Mouse (Mus musculus) intestine, embryonic 16.5 days (tissue): ENCODE results near the gene Tmem200a. TPM values are rescaled to one million over a fixed set of nuclear protein-coding genes. Genes with fewer than 3 reads are reported as not detected.
A peak's percentile ranks its signal among the peaks of the same experiment; 100 is the strongest.

Experiments used
- ATAC-seq: fragments of 200-750 bp; cut with Nextera tagmentation; 2 replicates; pipeline ENCODE4 v1.8.0; 2017; ENCODE audit warnings: moderate TSS enrichment, moderate library complexity
- H3K27ac ChIP-seq: fragments of 300-500 bp; sonication (generic); 2 replicates; pipeline ENCODE4 v1.5.1; 2014; ENCODE audit warnings: mild to moderate bottlenecking, low read length
- H3K27me3 ChIP-seq: fragments of 300-500 bp; sonication (generic); replicated peaks from 2 replicates; pipeline ENCODE4 v1.6.1; 2014; ENCODE audit warnings: low read length, control low read depth, mixed read lengths; ENCODE audit not compliant: control insufficient read depth, insufficient read depth
- H3K36me3 ChIP-seq: fragments of 300-500 bp; sonication (generic); 2 replicates; pipeline ENCODE4 v1.6.1; 2014; ENCODE audit warnings: low read length, control low read depth; ENCODE audit not compliant: control insufficient read depth, insufficient read depth
- H3K4me1 ChIP-seq: fragments of 300-500 bp; sonication (generic); 2 replicates; pipeline ENCODE4 v1.6.1; 2014; ENCODE audit warnings: low read length, control low read depth, mixed read lengths; ENCODE audit not compliant: control insufficient read depth, insufficient read depth
- H3K4me2 ChIP-seq: fragments of 300-500 bp; sonication (generic); 2 replicates; pipeline ENCODE4 v1.6.1; 2014; ENCODE audit warnings: low read depth, low read length, control low read depth
- H3K4me3 ChIP-seq: fragments of 300-500 bp; sonication (generic); 2 replicates; pipeline ENCODE4 v1.5.1; 2014; ENCODE audit warnings: mild to moderate bottlenecking, low read length
- H3K9ac ChIP-seq: fragments of 300-500 bp; sonication (generic); 2 replicates; pipeline ENCODE4 v1.6.1; 2014; ENCODE audit warnings: low read depth, low read length
- H3K9me3 ChIP-seq: fragments of 300-500 bp; sonication (generic); 2 replicates; pipeline ENCODE4 v1.6.1; 2016; ENCODE audit warnings: low read length, control low read depth; ENCODE audit not compliant: control insufficient read depth
- WGBS: fragments of 180-500 bp; shearing (Covaris S2); extraction: QIAGEN DNeasy Blood & Tissue Kit; methylation state at CpG from one replicate; pipeline ENCODE4 v1.1.7; 2014; 5-methylcytosine and 5-hydroxymethylcytosine counted together
- polyA plus RNA-seq: library from polyadenylated mRNA; unstranded; fragments of >200 nt; fragmentation: Nextera tagmentation; extraction: Ambion mirVana; gene quantifications from 2 replicates; pipeline ENCODE4 v1.2.1, GENCODE M21; 2015

The Tmem200a gene
- polyA plus RNA-seq, 1 experiment from 2014 or later: 4.5 TPM

DNA sequence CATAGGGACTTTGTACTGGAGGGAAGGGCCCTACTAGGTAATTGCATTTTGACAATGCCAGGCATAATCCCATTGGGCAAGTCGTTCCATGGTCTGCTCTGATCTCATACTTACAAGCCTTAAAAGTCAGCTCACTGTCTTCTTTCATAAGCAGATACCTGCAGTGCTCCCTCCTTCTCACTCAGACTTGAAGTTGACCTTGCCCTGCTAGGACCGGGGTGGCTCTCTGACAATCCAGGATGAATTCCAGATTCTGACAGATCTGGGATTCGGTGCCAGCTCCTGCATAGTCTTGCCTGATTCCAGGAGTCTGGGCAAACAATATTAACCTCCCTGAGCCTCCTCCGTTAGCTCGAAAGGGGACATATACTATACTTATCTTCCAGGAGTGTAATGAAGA is 6.9 kb downstream of the Tmem200a start:
- no peak; the same call in 1 of the 2 replicates for ATAC-seq
- no peaks in the 10 kb centered on the region for H3K27me3 ChIP-seq
- WGBS: 83% methylated on average over 5 of the region's 5 CpGs
- no peaks in the 10 kb centered on the region for H3K9me3 ChIP-seq
- no peaks in the 10 kb centered on the region for H3K4me1 ChIP-seq
- no peak overlapping the region for H3K9ac ChIP-seq
- H3K4me3 ChIP-seq: no peak overlapping the region
- no peak overlapping the region for H3K27ac ChIP-seq
- H3K36me3 ChIP-seq: no peaks in the 10 kb centered on the region
- no peak overlapping the region for H3K4me2 ChIP-seq

DNA sequence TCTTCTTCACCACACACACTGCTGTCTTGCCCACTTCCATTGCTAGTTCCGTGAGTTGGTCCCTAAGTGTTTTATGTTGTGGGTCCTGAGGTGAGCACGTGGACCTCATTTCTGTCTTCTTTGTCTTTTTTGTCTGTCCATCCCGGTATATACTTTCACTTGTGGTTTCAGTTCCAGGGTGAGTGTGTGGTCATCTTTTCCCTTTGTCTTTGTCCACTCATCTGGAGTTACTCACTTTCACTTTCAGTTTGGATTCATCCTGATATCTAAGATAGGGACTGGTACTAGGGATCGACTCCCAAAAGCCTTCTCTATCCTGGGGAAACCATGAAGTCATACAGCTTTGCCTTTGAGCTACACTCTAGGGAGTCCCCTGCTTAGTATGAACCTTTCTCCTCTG is 15.8 kb downstream of the Tmem200a start:
- Histone ChIP-seq H3K27me3 (no peaks in the 10 kb centered on the region), H3K9me3 (no peaks in the 10 kb centered on the region), H3K4me3 (no peak overlapping the region), H3K27ac (no peak overlapping the region), H3K9ac (no peak overlapping the region), H3K36me3 (no peaks in the 10 kb centered on the region), H3K4me2 (no peak overlapping the region), H3K4me1 (no peaks in the 10 kb centered on the region)
- ATAC-seq: no peak
- 92% methylated on average over 4 of the region's 4 CpGs for WGBS

DNA sequence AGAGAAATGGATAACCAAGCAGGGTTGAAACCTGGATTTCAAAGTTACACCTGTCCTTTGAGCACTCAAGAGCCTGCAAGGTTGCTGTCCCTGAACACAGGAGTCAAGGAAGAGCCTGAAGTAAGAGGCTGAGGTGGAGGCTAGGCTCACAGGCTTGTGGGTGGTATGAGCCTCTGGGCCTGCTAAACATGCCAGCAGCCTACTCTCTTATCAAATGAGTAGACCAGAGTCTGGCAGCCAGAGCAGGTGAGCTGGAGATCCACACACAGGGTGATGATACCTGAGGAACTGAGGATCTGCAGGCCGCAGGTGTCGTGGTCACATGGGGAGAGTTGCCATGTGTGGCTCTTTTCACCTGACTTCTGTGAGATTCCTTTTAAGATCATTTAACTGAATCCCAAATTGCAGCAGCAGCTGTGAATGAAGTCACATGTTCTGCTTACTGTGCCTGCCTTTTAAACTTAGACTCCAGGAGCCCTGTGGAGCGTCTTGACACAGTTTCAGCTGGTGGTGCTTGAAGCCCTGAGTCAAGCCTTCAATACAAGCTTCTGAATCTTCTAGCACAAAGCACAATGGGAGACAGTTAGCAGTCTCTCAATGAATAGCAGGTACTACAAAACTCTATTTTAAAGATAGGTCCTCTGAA is 19.1 kb downstream of the Tmem200a start:
- Histone ChIP-seq H3K27me3 (no peaks in the 10 kb centered on the region), H3K9ac (no peak overlapping the region), H3K4me2 (no peak overlapping the region), H3K4me3 (no peak overlapping the region), H3K36me3 (no peaks in the 10 kb centered on the region), H3K27ac (no peak overlapping the region), H3K9me3 (no peaks in the 10 kb centered on the region), H3K4me1 (no peaks in the 10 kb centered on the region)
- WGBS: 87% methylated on average over 3 of the region's 3 CpGs
- no peak for ATAC-seq

DNA sequence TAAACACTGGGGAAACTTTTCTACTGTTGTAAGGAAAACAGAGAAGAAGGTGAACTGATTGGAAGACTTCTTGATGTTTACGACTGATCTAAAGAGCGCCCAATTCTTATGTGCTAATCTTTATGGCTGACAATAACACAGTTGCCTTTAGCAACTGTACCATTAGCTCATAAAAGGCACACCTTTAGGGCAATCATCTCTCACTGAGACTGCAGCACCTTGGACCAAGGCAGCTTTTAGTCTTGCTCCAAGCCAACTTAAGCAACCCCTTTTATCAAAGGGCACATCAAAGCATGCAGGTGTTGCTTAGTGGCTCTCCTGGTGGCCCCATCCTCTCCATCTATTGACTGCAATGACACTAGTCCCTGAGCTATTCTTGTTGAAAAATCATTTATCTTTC is 27.7 kb downstream of the Tmem200a start:
- Histone ChIP-seq H3K9me3 (no peaks in the 10 kb centered on the region), H3K4me1 (no peaks in the 10 kb centered on the region), H3K4me3 (no peak overlapping the region), H3K9ac (no peak overlapping the region), H3K27ac (no peak overlapping the region), H3K36me3 (no peaks in the 10 kb centered on the region), H3K27me3 (no peaks in the 10 kb centered on the region), H3K4me2 (no peak overlapping the region)
- ATAC-seq: peak; percentile 99
- WGBS: 61% methylated on average over 2 of the region's 2 CpGs

DNA sequence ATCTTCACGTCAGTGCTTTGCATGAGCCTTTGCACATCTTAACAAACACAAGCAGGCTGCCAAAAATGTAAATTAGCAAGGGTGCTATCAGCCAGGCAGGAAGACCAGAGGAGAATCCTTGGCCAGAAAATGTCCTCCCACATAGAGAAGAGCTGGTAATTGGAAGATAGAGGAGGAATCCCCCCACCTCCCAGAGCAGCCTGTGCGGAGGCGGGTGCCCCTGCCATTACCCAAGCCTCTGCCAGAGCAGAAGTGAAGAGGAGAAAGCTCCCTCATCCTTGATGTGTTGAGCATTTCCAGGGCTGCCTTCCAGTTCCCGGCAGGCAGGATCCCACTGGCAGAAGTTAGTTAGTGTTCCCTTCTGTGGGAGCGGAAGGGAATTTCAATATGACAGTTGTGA is 43.9 kb downstream of the Tmem200a start:
- Histone ChIP-seq H3K4me1 (no peaks in the 10 kb centered on the region), H3K4me3 (no peak overlapping the region), H3K36me3 (no peaks in the 10 kb centered on the region), H3K27ac (no peak overlapping the region), H3K9me3 (no peaks in the 10 kb centered on the region), H3K27me3 (no peaks in the 10 kb centered on the region), H3K4me2 (no peak overlapping the region), H3K9ac (no peak overlapping the region)
- WGBS: 77% methylated on average over 5 of the region's 5 CpGs
- no peak for ATAC-seq

DNA sequence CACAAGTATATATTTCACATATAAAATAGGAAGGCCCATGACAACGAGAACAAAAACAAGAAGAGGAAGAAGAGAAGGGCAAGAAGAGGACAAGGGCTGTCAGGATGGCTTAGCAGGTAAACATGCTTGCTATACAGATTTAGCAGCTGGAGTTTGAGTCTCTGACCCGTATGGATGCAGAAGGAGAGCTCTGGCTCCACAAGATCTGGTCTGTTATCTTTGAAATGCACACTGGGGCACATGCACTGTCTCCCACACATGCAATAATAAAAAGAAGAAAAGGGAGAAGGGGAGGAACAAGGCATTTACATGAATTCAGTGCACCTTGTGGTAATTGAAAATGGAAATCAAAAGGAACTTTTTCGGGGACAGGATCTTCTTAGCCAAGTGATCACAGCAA is 60.1 kb downstream of the Tmem200a start:
- H3K9me3 ChIP-seq: no peaks in the 10 kb centered on the region
- H3K36me3 ChIP-seq: no peaks in the 10 kb centered on the region
- 74% methylated on average over 3 of the region's 3 CpGs for WGBS
- no peaks in the 10 kb centered on the region for H3K27me3 ChIP-seq
- no peaks in the 10 kb centered on the region for H3K4me1 ChIP-seq
- H3K4me2 ChIP-seq: no peak overlapping the region
- no peak for ATAC-seq
- no peak overlapping the region for H3K27ac ChIP-seq
- H3K9ac ChIP-seq: no peak overlapping the region
- no peak overlapping the region for H3K4me3 ChIP-seq

DNA sequence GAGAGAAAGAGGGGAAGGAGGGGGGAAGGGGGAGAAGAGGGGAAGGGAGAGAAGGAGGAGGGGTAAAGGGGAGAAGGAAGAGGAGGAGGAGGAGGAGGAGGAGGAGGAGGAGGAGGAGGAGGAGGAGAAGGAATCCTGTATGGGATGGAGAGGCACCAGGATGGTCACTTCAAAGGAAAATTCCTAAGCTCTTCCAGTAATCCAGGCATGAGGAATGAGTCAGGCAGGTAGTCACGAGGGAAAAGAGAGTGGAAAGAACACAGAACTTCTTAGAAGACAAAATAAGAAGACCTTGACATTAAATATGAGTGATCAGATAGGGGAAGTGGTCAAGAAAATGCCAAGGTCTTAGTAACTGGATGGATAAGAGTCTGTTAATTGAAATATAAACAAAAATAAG is 64.6 kb downstream of the Tmem200a start:
- H3K4me3 ChIP-seq: no peak overlapping the region
- H3K9me3 ChIP-seq: no peaks in the 10 kb centered on the region
- H3K9ac ChIP-seq: no peak overlapping the region
- H3K27ac ChIP-seq: no peak overlapping the region
- H3K27me3 ChIP-seq: no peaks in the 10 kb centered on the region
- no peaks in the 10 kb centered on the region for H3K4me1 ChIP-seq
- 56% methylated on average over 1 of the region's 1 CpGs for WGBS
- H3K4me2 ChIP-seq: no peak overlapping the region
- ATAC-seq: no peak
- H3K36me3 ChIP-seq: no peaks in the 10 kb centered on the region

DNA sequence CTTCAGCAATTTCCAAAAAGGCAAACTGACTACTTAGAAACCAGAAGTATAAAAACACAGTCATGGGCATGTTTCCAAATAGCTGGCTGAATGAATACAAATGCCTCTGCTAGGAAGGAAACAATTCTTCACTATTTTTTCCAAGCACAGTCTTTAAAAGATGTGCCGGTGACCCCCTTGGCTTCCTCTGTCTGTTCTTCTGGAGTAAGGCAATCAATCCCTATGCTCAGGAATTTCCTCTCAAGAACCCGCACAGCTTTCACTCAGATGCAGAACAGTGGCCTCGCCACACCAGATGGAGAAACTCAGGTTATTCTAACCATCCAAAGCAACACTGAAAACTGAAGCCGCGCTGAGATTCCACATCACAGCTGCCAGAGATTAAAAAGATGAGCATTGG is 69.9 kb downstream of the Tmem200a start:
- WGBS: 40% methylated on average over 5 of the region's 5 CpGs
- Histone ChIP-seq H3K4me3 (no peak overlapping the region), H3K9ac (no peak overlapping the region), H3K27ac (no peak overlapping the region), H3K4me1 (no peaks in the 10 kb centered on the region), H3K27me3 (no peaks in the 10 kb centered on the region), H3K9me3 (no peaks in the 10 kb centered on the region), H3K4me2 (no peak overlapping the region), H3K36me3 (no peaks in the 10 kb centered on the region)
- no peak for ATAC-seq

DNA sequence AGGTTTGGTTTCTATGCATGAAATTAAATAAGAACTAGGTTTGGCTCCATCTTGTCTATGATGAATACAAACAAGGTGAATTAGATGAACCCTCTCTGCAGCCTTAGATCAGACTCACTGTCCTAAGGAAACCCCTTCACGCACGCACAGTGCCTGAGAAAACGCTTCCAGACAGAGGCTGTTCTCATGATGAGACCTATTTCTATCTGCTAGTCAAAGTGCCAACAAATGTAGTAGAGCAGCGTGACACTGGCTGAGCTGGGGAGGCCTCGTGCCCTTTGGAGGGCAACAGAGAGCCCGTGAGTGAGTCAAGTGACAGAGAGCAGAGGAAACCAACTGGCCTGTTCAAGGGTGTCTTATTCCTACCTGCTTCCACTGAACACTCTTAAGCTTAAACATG is 73.4 kb downstream of the Tmem200a start:
- Histone ChIP-seq H3K27me3 (no peaks in the 10 kb centered on the region), H3K4me3 (no peak overlapping the region), H3K9ac (no peak overlapping the region), H3K27ac (no peak overlapping the region), H3K36me3 (no peaks in the 10 kb centered on the region), H3K4me2 (no peak overlapping the region), H3K9me3 (no peaks in the 10 kb centered on the region), H3K4me1 (no peaks in the 10 kb centered on the region)
- ATAC-seq: no peak
- WGBS: 84% methylated on average over 6 of the region's 6 CpGs

DNA sequence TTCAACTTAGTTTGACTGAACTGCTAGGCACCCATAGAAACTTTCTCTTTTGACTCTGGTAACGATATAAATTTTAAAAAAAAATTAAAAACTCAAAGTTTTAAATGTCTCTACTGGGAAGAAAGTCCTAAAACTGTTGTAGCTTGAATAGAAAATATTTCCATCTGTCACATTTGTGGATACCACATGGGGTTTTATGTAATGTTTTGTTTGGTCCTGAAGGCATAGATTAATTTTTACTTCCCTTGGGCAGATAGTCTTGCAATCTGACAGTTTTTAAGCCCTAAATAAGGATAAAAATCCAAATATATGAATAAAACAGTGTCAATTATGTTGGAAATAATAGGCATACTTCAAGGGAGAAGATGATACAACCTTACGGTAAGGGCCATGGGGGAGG is 78.0 kb downstream of the Tmem200a start:
- 92% methylated on average over 2 of the region's 2 CpGs for WGBS
- H3K4me3 ChIP-seq: no peak overlapping the region
- H3K4me2 ChIP-seq: no peak overlapping the region
- H3K4me1 ChIP-seq: no peaks in the 10 kb centered on the region
- no peaks in the 10 kb centered on the region for H3K36me3 ChIP-seq
- H3K27me3 ChIP-seq: no peaks in the 10 kb centered on the region
- H3K27ac ChIP-seq: no peak overlapping the region
- no peaks in the 10 kb centered on the region for H3K9me3 ChIP-seq
- no peak overlapping the region for H3K9ac ChIP-seq
- no peak for ATAC-seq
